Mouse (Mus musculus) erythroblast, embryonic 14.5 days (primary cell): ENCODE data around the gene Myof.

ENCODE experiments used
- GATA1 ChIP-seq: IDR thresholded peaks from 2 replicates; pipeline ENCODE4 v1.6.1; 2012; ENCODE audit warnings: low read length, inconsistent platforms, mixed read lengths
- TAL1 ChIP-seq: IDR thresholded peaks from 3 replicates; pipeline ENCODE4 v1.6.1; 2012; ENCODE audit warnings: low read length, inconsistent platforms, mixed read lengths

- no peak for TF ChIP-seq GATA1
- no peak for TF ChIP-seq TAL1
Observed at GRCm38 (mm10) chr19:38043281-38043981, at the start of gene Myof.
